Mouse (Mus musculus): Measurements from ENCODE around the gene Spin2d.
"Not testable (repeated sequence)": the region's sequence is repeated elsewhere in the genome, so short reads cannot be mapped to it uniquely, and the experiment has no call there.

Gene Spin2d

DNA sequence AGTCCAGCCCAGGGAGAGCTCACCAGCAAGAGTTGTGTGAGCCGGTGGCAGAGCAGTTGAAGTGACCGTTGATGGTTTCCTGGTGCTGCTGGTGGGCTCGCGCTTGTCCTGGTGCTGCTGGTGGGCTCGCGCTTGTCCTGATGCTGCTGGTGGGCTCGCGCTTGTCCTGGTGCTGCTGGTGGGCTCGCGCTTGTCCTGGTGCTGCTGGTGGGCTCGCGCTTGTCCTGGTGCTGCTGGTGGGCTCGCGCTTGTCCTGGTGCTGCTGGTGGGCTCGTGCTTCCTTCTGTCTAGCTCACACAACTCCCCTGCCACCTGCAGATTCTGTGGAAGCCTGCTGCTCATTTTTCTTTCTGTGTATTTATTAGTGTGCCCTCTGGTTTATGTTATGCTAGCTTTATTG, at the start of gene Spin2d:
Gene Spin2d, minus strand, starts transcription at position 101 of the 400 bp plus-strand sequence.
- in situ Hi-C loops (cut with MboI, MseI), result not testable (repeated sequence)

DNA sequence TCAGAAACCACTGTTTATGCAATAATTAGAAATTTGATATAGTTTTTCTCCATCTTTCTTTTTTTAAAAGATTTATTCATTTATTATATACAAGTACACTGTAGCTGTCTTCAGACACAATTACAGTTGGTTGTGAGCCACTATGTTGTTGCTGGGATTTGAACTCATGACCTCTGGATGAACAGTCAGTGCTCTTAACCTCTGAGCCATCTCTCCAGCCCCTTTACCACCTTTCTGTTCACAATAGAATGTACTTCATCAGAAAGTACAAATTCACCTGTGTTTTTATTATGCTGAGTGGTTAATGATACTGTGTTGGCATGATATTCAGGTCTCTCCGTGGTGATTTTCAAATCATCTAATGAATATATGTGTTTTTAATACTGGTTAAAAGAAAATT, 48.6 kb upstream of the Spin2d start:
- in situ Hi-C loops (cut with MboI, MseI), result no loop called here

DNA sequence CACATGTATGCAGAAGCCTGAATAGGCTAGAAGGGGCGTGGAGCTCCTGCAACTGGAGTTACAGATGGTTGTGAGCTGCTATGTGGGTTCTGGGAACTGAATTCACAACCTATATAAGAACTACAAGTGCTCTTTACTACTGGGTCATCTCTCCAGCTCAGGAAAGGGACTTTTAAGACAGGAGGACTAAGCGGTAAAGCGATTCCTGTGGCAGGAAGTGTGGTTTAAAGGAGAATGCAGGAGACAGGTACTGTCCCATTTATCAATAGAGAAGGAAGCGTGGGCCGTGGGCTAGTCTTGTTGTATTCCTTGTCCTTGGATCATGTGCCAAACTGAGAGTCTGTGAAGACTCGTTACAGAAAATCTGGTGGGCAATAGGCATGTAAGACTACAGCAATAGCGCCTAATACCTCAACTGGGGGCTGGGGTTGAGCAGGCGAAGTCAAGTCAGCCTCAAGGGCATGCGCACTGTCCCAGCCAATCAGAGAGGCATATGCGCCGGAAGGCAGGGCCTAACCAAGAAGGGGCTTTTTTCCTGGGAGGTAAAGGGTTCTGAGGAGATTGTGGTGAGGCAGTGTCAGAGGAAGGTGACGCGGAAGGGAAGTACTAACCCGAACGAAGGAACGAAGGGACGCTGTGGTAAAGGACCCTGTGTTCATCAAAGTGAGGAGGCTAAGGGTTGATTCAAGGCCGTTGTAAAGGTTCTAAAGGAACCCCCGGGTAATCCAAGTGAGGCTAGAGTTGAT, 37.2 kb upstream of the Spin2d start, which contains the start of gene Xlr4b:
Gene Xlr4b, plus strand, starts transcription at position 515 of the 746 bp plus-strand sequence.
- in situ Hi-C loops (cut with MboI, MseI), result loop anchor here (10.0 kb wide), 1 partner anchor 1731 kb away; no protein-coding TSS in a partner anchor

GRCm38 (mm10) chrX:73191934-73192333, 15.1 kb upstream of the Spin2d start, which contains the start of gene Xlr3b:
TSS of gene Xlr3b (plus strand) at chrX:73192207.
- in situ Hi-C loops (cut with MboI, MseI), result loop anchor here (5.0 kb wide), 1 partner anchor 1500 kb away; no protein-coding TSS in a partner anchor

GRCm38 (mm10) chrX:73149350-73149749, 27.4 kb downstream of the Spin2d start, which contains the start of gene DXBay18:
TSS of gene DXBay18 (minus strand) at chrX:73149450.
- in situ Hi-C loops (cut with MboI, MseI), result not testable (repeated sequence)

DNA sequence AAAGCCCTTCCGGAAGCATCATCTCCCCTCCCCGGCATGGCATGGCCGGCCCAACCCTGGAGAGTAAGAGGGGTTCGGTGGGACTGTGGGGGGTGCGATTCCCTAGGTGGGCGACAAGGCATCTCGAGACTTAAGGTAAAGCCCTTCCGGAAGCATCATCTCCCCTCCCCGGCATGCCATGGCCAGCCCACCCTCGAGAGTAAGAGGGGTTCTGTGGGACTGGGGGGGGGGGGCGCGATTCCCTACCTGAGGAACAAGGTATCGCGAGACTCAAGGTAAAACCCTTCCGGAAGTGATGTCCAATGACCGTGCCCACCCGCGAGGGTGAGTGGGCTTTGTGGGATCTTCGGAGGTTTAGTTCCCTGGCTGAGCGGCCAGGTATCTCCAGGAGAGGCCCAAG, 28.3 kb downstream of the Spin2d start, which contains the start of gene Xlr5b:
Gene Xlr5b, plus strand, starts transcription at position 301 of the 400 bp plus-strand sequence.
- in situ Hi-C loops (cut with MboI, MseI), result not testable (repeated sequence)

DNA sequence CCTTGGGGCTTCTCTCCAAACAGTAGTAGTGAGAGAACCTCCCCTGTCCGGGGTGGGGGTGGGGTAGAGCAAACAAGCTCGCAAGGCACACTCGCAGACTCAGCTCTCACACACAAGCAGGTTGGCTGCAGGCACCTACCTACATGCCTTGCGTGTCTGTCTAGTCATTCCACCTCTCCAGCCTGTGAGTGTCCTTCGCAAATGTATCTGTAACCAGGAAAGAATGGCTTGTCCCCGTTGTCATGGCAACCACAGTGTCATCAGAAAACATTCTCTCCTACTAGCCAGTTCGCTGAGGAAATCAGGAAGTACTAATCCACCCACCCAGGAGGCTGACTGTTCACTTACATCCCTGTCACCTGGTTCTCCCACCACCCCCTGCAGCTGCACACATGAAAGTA, 33.6 kb downstream of the Spin2d start:
- in situ Hi-C loops (cut with MboI, MseI), result not testable (repeated sequence)
